Mouse (Mus musculus) layer of hippocampus, adult 2 months (tissue): ENCODE results near the gene Ilf3. TPM values are rescaled to one million over a fixed set of nuclear protein-coding genes. Genes with fewer than 3 reads are reported as not detected.

Experiments
- DNase-seq, 2 experiments: peaks; one replicate each; pipeline ENCODE4 v3.0.0; 2022; ENCODE audit warnings: low spot score in 2 of 2
- H3K27ac ChIP-seq: fragments of 200-600 bp; 2 replicates; pipeline ENCODE4 v1.8.1; 2022
- H3K4me3 ChIP-seq: fragments of 200-600 bp; 2 replicates; pipeline ENCODE4 v1.8.1; 2022; ENCODE audit warnings: mild to moderate bottlenecking
- CTCF ChIP-seq: fragments of 200-600 bp; conservative IDR thresholded peaks from 2 replicates; pipeline ENCODE4 v1.8.1; 2022; ENCODE audit warnings: antibody characterized with exemption, mild to moderate bottlenecking, moderate library complexity
- total RNA-seq, 2 experiments: library from RNA; stranded (reverse); gene quantifications; 2 replicates each; pipeline ENCODE4 v1.2.3; 2021

Ilf3 gene
- total RNA-seq, 2 experiments from 2014 or later: 106 to 108 TPM

DNA sequence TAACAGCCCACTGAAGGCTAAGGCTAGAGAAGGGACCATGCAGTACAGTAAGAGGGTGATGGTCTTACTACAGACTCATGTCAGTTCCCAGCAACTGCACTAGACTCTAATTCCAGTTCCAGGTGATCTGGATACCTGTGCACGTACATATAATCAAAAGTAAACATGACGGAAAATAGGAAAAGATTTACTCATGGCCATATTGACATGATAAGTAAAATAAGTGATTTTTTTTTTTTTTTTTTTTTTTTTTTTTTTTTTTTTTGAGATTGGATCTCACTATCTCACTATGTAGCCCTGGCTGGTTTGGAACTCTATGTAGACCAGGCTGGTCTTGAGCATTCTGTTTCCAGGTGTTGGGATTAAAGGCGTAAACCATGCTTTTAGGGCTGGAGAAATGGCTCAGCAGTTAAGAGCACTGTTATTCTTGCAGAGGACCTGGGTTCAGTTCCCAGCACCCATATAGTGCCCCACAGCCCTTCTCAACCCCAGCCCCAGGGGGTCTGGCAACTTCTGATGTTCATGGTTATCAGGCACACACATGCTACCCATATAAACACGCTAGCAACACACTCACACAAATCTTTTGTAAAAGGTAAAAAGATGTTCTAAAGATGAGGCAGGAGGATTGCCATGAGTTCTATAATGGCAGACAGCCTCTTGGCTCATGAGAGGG, 15.8 kb upstream of the Ilf3 start:
- no peak overlapping the region for H3K4me3 ChIP-seq
- TF ChIP-seq CTCF: no peak
- DNase-seq: no peak
- no peak overlapping the region for H3K27ac ChIP-seq

DNA sequence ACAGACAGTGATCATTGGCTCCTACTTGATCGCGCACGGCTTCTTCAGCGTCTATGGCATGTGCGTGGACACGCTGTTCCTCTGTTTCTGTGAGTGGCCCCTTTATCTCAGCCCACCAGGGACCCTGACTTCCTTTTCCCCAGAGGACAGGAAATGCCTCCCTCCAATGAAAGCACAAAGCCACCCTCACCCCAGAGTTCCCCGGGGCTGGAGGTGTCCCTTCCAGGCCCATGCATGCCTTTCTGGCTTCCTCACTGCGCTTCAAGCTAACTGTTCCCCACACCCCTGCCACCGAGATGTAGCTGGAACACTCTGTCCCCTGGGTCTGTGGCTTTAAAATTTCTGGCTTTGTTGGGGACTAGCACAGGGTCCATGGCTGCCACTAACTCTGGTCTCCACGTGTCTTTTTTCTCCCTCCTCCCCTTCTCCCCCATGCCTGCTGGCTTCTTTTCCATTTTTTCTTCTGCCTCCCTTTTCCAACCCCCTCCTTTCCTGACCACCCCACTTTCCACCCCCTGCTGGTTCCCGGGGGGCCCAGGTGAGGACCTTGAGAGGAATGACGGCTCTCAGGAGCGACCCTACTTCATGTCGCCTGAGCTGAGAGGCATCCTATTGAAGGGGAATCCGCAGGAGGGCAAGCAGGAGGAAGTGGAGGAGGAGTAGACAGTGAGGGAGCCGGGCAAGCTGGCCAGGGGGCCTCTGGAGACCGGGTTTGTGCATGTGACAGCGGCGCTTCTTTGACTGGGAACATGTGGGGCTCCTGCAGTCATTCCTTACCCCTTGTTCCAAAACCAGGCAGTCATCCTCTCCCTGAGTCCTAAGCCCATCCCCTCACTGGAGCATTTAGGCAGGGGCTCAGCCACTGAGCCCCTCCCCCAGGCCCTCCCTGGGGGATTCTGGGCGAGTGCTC, 15.0 kb upstream of the Ilf3 start:
- DNase-seq: no peak
- Histone ChIP-seq H3K27ac (no peak overlapping the region), H3K4me3 (no peak overlapping the region)
- TF ChIP-seq CTCF: no peak

DNA sequence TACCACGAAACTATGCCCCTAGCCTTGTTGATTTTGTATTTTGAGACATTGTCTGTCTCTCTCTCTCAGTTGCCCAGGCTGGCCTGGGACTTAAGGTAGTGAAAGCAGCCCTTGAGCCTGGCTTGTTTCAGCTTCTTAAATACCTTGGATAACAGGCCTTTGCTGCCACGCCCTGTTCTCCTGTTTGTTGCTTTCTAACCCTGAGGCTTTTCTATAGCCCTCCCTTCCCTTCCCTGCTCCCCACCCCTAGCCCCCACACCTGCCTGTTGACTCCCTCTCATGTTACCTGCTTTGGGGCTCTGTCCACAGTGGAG, 14.3 kb upstream of the Ilf3 start:
- DNase-seq: no peak
- H3K27ac ChIP-seq: no peak overlapping the region
- TF ChIP-seq CTCF: no peak
- no peak overlapping the region for H3K4me3 ChIP-seq

DNA sequence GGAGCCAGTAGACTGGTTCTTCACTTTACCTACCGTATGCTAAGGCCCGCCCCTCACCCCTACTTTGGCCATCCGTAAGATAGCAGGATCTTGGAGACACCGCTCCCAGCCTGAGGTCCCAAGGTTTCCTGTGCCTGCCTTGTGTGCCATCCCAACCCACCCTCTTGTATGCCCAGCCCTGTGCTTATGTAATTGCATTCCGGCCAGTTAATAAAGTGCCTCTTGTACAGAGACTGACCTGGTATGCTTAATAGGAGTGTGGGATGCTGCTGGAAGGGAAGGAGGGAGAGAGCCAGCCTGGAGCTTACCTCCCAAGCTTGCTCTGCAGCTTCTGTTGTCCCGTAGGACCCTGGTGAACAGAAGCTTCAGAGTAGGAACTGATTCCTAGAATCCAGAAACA, 12.9 kb upstream of the Ilf3 start:
- no peak overlapping the region for H3K27ac ChIP-seq
- no peak overlapping the region for H3K4me3 ChIP-seq
- no peak for DNase-seq
- no peak for TF ChIP-seq CTCF

DNA sequence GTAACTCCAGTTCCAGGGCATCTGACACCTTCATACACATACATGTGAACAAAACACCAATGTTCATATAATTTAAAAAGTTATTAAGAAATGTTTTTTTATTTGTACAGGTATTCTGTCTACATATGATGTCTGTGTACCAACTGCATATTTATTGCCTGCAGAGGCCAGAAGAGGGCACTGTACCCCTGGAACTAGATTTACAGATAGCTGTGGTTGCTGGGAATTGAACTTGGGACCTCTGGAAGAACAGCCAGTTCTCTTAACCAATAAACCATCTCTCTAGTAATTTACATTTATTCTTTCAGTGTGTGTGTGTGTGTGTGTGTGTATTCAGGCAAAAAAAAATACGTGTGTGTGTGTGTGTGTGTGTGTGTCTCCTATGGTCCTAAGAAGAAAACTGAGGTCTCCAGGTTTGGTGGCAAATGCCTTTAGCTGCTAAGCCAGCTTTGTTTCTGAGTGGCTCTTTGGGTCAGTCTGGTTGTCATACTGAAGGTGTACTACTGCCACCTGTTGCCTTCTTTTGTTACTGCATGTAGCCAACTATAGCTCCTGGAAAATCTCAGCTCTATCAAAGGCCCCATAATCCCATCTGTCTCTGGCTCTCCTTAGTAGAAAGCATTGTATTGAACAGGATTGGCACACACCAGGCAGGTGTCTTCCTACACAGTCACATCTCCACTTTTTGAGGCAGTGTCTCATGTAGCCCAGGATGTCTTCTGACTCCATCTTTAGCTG, 10.5 kb upstream of the Ilf3 start:
- peak; percentile 82 for TF ChIP-seq CTCF
- DNase-seq: peak; percentile 66 to 69
- no peak overlapping the region for H3K4me3 ChIP-seq
- no peak overlapping the region for H3K27ac ChIP-seq

DNA sequence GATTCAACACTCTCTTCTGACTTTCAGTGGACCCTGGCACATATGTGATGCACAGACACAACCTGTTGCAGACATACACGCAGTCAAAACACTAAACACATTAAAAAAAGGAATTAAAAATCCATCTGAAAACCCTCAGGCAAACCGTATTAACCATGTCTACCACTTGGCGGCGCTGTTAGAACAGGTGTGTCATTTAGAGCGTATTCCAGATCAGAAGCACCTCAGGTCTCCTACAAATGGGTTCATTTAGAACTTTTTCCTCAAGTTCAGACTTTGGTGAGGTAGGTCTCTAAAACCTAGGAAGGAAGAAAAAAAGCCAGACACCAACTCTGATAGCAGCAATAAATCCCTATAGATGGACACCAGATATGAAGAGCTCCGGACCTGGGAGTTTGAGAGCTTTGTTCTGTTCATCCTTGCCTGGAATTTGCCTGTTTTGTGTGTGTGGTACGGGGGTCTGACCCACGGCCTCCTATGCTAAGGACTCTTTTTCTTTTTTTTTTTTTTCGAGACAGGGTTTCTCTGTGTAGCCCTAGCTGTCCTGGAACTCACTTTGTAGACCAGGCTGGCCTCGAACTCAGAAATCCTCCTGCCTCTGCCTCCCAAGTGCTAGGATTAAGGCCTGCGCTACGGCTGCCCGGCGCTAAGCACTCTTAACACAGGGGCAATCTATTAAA, 990 bp upstream of the Ilf3 start:
- DNase-seq: peak; percentile 52 to 76
- H3K27ac ChIP-seq: peak overlapping the region; percentile 96
- H3K4me3 ChIP-seq: peak overlapping the region; percentile 92
- TF ChIP-seq CTCF: peak; percentile 92

DNA sequence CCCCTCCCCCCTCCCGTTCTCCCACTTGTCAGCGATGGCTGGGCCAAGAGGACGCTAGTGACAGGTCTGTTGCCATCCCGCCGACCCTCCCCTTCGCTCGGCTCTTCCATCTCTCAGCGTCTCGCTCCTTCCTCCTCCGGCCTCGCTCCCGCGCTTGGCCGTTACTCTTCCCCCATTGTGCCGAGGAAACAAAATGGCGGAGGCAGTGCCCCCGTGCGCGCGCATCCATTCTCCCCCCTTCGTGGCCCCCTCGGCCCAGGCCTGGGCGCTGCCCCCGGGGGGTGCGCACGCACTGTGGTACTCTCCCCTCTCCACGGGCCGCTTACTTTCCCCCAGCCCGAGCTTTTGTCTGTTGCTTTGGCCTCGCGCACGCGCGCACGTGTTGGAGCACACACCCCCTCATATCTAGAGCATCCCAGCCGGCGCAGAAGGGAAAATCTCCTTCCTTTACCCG, 487 bp downstream of the Ilf3 start:
- TF ChIP-seq CTCF: no peak
- peak overlapping the region; percentile 96 for H3K27ac ChIP-seq
- peak overlapping the region; percentile 92 for H3K4me3 ChIP-seq
- DNase-seq: peak; percentile 43 to 45

DNA sequence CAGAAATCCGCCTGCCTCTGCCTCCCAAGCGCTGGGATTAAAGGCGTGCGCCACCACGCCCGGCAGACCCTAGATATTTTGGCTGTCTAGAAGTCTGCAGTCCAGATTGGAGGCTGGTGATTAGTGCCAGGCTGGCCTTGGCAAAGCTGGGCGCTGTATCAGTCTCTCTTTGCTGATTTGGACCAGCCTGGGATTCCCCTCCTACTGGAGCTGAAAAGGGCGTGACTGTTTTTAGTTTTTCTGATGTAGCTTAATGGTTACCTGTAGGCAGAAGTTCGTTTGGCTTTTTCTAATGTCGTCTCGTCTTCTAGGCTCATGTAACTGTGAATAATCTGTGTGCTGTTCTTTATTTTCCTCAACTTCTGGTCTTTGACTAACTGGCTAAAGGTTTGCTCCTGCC, 1.4 kb downstream of the Ilf3 start:
- H3K27ac ChIP-seq: peak overlapping the region; percentile 96; the same call in 1 of the 2 replicates

DNA sequence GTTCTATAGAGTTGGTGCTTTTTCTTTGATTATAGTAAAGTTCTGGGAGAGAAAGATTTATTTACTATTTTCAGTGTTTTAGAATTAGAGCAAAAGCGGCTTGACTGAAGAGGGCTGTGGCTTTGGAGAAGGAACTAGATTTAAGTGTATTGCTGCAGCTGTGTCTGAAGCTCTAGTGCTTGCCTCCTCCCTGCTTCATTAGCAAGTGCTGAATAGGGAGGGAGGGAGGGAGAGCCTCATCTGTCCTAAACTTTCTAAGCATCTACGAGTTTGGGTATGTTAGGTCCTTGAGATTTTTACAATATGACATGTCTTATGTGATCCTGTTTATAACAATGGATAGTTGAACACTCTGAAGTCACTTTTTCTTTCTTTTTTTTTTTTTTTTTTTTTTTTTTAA, 3.2 kb downstream of the Ilf3 start:
- no peak overlapping the region for H3K27ac ChIP-seq
- no peak for TF ChIP-seq CTCF
- no peak for DNase-seq
- H3K4me3 ChIP-seq: no peak overlapping the region

More for the DNA sequence above, 1.4 kb downstream of the Ilf3 start:
- DNase-seq: no peak
- no peak for TF ChIP-seq CTCF
- H3K4me3 ChIP-seq: peak overlapping the region; percentile 92

DNA sequence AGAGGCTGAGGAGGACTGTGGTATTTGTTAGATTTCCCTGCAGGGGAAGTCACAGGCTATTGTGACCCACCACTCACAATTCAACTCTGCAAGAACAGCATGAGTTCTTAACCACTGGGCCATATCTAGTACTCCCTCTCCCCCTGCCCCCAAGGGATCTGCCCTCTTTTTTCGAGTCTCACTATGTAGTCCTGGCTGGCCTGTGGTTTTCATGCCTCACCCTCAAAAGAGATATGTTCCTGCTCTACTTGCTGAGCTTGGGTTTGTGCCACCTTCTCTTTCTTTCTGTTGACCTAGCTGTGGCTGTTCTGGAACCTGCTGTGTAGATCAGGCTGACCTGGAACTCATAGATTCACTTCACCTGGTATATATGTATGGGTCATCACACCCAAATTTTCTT, 4.8 kb downstream of the Ilf3 start:
- H3K4me3 ChIP-seq: no peak overlapping the region
- TF ChIP-seq CTCF: no peak
- no peak overlapping the region for H3K27ac ChIP-seq
- DNase-seq: no peak

DNA sequence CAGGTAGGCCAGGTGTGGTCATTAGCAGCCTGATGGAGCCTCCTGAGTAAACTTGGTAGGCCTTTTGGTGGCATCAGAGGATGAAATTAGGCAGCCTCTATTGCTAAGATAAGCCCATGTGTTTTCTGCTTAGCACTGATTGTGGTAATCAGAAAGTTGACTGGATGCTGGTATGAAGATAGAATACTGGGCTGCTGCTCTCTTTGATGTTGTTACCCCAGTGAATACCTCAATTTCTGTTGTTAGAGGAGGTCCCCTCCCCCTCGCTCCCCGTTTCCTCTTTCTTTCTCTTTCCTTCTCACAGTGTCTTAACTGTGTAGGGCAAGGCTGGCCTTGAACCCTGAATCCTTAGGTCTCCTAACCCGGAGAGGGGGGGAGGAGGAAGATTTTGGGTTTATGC, 11.5 kb downstream of the Ilf3 start:
- Histone ChIP-seq H3K4me3 (no peak overlapping the region), H3K27ac (peak overlapping the region; percentile 29; the same call in 1 of the 2 replicates)
- no peak for TF ChIP-seq CTCF
- no peak for DNase-seq

DNA sequence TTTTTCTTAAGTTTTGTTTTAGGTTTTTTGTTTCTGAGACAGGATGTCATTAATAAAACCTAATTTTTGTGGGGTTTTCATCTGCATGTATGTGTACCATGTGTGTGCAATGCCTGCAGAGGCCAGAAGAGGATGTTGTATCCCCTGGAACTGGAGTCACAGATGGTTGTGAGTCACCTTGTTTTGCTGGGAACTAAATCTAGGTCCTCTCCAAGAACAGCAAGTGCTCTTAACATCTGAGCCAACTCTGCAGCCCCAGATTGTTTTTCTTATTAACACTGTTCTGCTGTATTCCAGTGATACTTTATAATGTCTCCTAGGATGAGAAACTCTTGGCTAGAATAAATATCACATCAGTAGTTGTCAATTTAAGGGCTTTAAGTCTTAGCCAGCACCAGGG, 13.2 kb downstream of the Ilf3 start:
- DNase-seq: peak in 1 of 2 experiments; percentile 36
- Histone ChIP-seq H3K27ac (peak overlapping the region; percentile 30), H3K4me3 (no peak overlapping the region)
- TF ChIP-seq CTCF: peak; percentile 57
